Mouse (Mus musculus) limb, embryonic 14.5 days (tissue): ENCODE measurements at regions not wholly inside any gene's neighbourhood (a gene's known extent, or its start where the extent isn't known, plus 50 kb on each side); places are given as distances from the start of the nearest gene placed in this dataset.

ENCODE experiments used
- ATAC-seq: fragments of 200-750 bp; cut with Nextera tagmentation; 2 replicates; pipeline ENCODE4 v1.8.0; 2017; ENCODE audit warnings: low read depth, moderate number of reproducible peaks, moderate TSS enrichment; ENCODE audit not compliant: low FRiP score
- DNase-seq: peaks from one replicate; pipeline ENCODE4 v3.0.0-alpha.2; 2015; ENCODE audit warnings: low spot score
- H3K27ac ChIP-seq: fragments of 300-500 bp; sonication (generic); replicated peaks from 2 replicates; pipeline ENCODE4 v1.5.1; 2014; ENCODE audit warnings: low read depth, mild to moderate bottlenecking, low read length, moderate library complexity, mixed read lengths
- H3K27me3 ChIP-seq: fragments of 300-500 bp; sonication (generic); 2 replicates; pipeline ENCODE4 v1.6.1; 2014; ENCODE audit warnings: low read length, mixed read lengths; ENCODE audit not compliant: control insufficient read depth, insufficient read depth
- H3K36me3 ChIP-seq: fragments of 300-500 bp; sonication (generic); 2 replicates; pipeline ENCODE4 v1.6.1; 2014; ENCODE audit warnings: mild to moderate bottlenecking, low read length, moderate library complexity, mixed read lengths; ENCODE audit not compliant: control insufficient read depth, insufficient read depth
- H3K4me1 ChIP-seq: fragments of 300-500 bp; sonication (generic); 2 replicates; pipeline ENCODE4 v1.6.1; 2014; ENCODE audit warnings: antibody characterized with exemption, low read length, mixed read lengths; ENCODE audit not compliant: control insufficient read depth, insufficient read depth
- H3K4me2 ChIP-seq: fragments of 300-500 bp; sonication (generic); replicated peaks from 2 replicates; pipeline ENCODE4 v1.6.1; 2014; ENCODE audit warnings: low read depth, mild to moderate bottlenecking, low read length, moderate library complexity; ENCODE audit not compliant: severe bottlenecking
- H3K4me3 ChIP-seq: fragments of 300-500 bp; sonication (generic); replicated peaks from 2 replicates; pipeline ENCODE4 v1.5.1; 2014; ENCODE audit warnings: low read length
- H3K9ac ChIP-seq: fragments of 300-500 bp; sonication (generic); 2 replicates; pipeline ENCODE4 v1.6.1; 2014; ENCODE audit warnings: mild to moderate bottlenecking, low read depth, low read length, moderate library complexity; ENCODE audit not compliant: severe bottlenecking
- H3K9me3 ChIP-seq: fragments of 300-500 bp; sonication (generic); 2 replicates; pipeline ENCODE4 v1.6.1; 2016; ENCODE audit warnings: low read length; ENCODE audit not compliant: control insufficient read depth
- POLR2A ChIP-seq: fragments of 200-500 bp; IDR thresholded peaks from 2 replicates; pipeline ENCODE4 v1.8.0; 2012; ENCODE audit warnings: inconsistent platforms, mild to moderate bottlenecking, moderate library complexity, borderline replicate concordance; ENCODE audit not compliant: insufficient read depth, insufficient read length; ENCODE audit errors: extremely low read depth
- WGBS: fragments of 180-500 bp; shearing (Covaris S2); extraction: QIAGEN DNeasy Blood & Tissue Kit; methylation state at CpG from one replicate; pipeline ENCODE4 v1.1.7; 2014; 5-methylcytosine and 5-hydroxymethylcytosine counted together

GRCm38 (mm10) chr12:109892834-109893233 is 292.7 kb upstream of the Rtl1 start:
- Histone ChIP-seq H3K27me3 (0 out of 2 replicates have a peak, but pooled peaks cover 3% of the 10 kb centered on the region), H3K4me1 (peaks cover 33% of the 10 kb centered on the region), H3K4me3 (no peak overlapping the region), H3K9ac (no peak overlapping the region), H3K36me3 (no peaks in the 10 kb centered on the region), H3K4me2 (no peak overlapping the region), H3K27ac (no peak overlapping the region), H3K9me3 (no peaks in the 10 kb centered on the region)
- TF ChIP-seq POLR2A: no peak
- no peak for ATAC-seq
- no peak for DNase-seq

- no peak overlapping the region for H3K4me3 ChIP-seq
- H3K4me1 ChIP-seq: peaks cover 35% of the 10 kb centered on the region
- ATAC-seq (no peak), DNase-seq (no peak)
- H3K4me2 ChIP-seq: no peak overlapping the region
- no peak overlapping the region for H3K9ac ChIP-seq
- no peak overlapping the region for H3K27ac ChIP-seq
- 69% methylated on average over 4 of the region's 4 CpGs for WGBS
- H3K9me3 ChIP-seq: no peaks in the 10 kb centered on the region
- no peaks in the 10 kb centered on the region for H3K36me3 ChIP-seq
- no peak for TF ChIP-seq POLR2A
- 0 out of 2 replicates have a peak, but pooled peaks cover 3% of the 10 kb centered on the region for H3K27me3 ChIP-seq
Measured at GRCm38 (mm10) chr12:109893657-109894056, 293.5 kb upstream of the Rtl1 start.

- Histone ChIP-seq H3K27ac (no peak overlapping the region), H3K27me3 (0 out of 2 replicates have a peak, but pooled peaks cover 3% of the 10 kb centered on the region), H3K36me3 (no peaks in the 10 kb centered on the region), H3K4me1 (peaks cover 48% of the 10 kb centered on the region), H3K9ac (no peak overlapping the region), H3K4me3 (no peak overlapping the region), H3K9me3 (no peaks in the 10 kb centered on the region), H3K4me2 (no peak overlapping the region)
- WGBS: 55% methylated on average over 7 of the region's 7 CpGs
- ATAC-seq: no peak
- DNase-seq: no peak
- TF ChIP-seq POLR2A: no peak
Measured at GRCm38 (mm10) chr12:109895389-109895788, 295.3 kb upstream of the Rtl1 start.

- Histone ChIP-seq H3K27ac (0 out of 2 replicates have a peak overlapping the region, but pooled peaks have one; percentile 33), H3K4me3 (no peak overlapping the region), H3K27me3 (0 out of 2 replicates have a peak, but pooled peaks cover 3% of the 10 kb centered on the region), H3K4me2 (0 out of 2 replicates have a peak overlapping the region, but pooled peaks have one; percentile 13), H3K36me3 (no peaks in the 10 kb centered on the region), H3K4me1 (peaks cover 48% of the 10 kb centered on the region), H3K9me3 (no peaks in the 10 kb centered on the region), H3K9ac (no peak overlapping the region)
- DNase-seq (peak; percentile 60), ATAC-seq (peak; percentile 85)
- WGBS: 20% methylated on average over 9 of the region's 9 CpGs
- TF ChIP-seq POLR2A: no peak
Measured at GRCm38 (mm10) chr12:109896397-109896796, 296.3 kb upstream of the Rtl1 start.

- Histone ChIP-seq H3K27me3 (0 out of 2 replicates have a peak, but pooled peaks cover 3% of the 10 kb centered on the region), H3K4me3 (no peak overlapping the region), H3K4me2 (no peak overlapping the region), H3K27ac (0 out of 2 replicates have a peak overlapping the region, but pooled peaks have one; percentile 33), H3K9me3 (no peaks in the 10 kb centered on the region), H3K9ac (no peak overlapping the region), H3K4me1 (peaks cover 48% of the 10 kb centered on the region), H3K36me3 (no peaks in the 10 kb centered on the region)
- no peak for ATAC-seq
- peak; percentile 4 for DNase-seq
- WGBS: 53% methylated on average over 10 of the region's 10 CpGs
- no peak for TF ChIP-seq POLR2A
Measured at GRCm38 (mm10) chr12:109896906-109897305, 296.8 kb upstream of the Rtl1 start.
